Mouse (Mus musculus): Measurements from ENCODE around the gene Rfk. TPM values are rescaled to one million over a fixed set of nuclear protein-coding genes. Genes with fewer than 3 reads are reported as not detected.

Gene Rfk
- polyA plus RNA-seq (2012; rRNA removed) = 48.4 and 51.5 TPM in 2 replicates

DNA sequence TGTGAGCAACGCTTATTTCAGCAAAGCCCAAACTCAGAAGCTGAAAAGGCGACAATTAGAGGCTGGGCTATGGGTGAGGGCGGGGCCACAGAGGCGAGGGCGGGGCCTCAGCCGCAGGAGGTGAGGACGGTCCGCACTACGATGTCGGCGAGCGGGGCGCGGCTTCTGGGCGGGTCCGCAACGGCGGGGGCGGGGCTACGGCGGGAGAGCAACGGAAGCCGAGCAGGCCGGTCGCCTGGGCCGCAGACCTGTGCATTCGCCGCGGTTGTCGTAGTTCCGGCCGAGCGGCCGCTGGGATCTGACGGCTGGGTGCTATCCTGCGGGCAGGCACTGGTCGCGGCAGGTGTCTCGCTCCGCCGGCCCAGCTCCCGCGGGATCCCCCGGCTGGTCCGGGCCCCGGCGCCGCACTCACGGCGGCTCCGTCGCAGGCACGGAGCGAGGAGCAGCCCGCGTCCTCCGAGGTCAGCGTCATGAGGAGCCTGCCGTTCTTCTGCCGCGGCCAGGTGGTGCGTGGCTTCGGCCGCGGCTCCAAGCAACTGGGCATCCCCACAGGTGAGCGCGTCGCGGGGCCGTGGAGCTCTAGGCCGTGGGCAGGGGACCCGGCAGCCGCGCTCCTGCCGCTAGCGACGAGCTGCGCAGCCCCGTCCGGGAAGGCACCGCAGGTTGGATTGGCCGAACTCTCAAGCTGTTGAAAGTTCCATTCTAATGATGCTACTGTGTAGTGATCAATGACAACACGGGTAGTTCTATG is at the start of gene Rfk:
Gene Rfk (plus strand): TSS at position 203 of the 751 bp plus-strand sequence.
- peak; percentile 87 for DNase-seq (ENCODE audit: low spot score)

DNA sequence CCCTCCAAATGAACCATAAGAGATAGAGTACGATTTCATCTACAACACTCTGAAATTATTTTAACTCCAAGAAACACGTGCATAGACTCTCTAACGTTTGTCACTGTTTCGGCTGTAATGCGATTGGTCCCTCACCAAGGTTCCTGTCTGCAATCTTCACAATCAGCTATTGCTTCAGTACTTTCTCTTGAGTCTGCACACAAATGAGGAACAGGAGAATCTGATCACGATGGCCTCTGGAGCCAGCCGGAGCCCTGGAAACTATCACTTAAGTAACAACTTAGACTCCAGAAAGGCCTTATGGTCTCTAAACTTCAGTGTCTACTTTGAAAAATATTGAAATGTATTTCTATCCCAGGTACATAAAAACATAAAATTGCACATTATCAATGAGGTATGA is 49.0 kb upstream of the Rfk start:
- DNase-seq (ENCODE audit: low spot score) = no peak

DNA sequence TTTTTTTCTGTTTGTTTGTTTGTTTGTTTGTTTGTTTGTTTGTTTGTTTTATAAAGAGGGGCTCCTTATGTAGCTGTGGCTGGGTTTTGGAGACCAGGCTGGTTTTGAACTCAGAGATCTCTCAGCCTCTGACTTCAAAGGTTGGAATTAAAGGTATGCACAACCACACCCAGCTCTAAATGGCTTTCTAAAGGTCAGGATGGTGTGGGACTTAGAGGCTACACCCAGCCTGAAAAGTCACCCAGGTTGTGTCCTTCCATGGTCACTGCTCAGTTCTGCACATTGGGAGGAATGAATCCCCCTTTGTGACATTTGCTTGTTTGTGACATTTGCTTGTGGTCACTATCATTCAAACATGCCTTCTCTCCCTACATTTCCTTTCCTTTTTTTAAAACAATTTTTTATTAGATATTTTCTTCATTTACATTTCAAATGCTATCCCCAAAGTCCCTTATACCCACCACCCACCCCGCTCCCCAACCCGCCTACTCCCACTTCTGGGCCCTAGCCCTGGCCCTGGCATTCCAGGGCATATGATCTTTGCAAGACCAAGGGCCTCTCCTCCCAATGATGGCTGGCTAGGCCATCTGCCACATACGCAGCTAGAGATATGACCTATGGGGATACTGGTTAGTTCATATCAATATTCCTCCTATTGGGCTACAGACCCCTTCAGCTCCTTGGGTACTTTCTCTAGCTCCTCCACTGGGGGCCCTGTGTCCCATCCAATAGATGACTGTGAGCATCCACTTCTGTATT is 46.9 kb upstream of the Rfk start:
- no peak for DNase-seq (ENCODE audit: low spot score)

DNA sequence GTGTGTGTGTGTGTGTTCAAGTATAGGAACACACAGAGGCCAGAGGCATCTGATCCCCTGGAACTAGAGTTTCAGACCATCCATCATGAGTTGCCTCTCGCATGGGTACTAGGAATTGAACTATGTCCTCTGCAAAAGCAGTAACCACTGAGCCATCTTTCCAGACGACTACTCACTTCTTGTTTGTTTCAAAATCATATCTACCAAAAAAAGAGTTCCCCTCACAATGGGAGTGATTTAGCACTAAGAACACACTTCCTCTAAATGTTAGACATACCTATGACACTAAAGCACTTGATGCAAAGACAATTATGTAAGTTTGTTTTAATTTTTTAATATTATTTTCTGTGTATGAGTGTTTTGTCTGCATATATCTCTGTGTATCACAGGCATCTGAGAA is 46.0 kb upstream of the Rfk start:
- no peak for DNase-seq (ENCODE audit: low spot score)

DNA sequence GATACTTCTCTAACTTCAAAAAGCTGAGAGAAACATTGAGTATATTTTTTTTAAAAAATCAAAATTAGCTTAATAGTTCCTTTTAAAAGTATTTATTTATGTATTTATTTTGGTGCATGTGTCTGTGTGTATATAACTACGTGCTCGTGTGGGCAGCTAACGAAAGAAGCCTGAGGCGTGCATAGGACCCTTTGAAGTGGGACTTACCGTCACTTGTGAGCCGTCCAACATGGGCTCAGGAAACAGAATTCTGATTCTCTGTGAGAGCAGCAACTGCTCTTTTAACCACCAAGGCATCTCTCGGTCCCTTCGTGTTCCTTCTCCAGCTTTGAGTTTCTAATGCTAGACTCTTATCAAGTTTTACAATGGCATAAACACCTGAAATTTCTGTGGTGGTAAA is 40.1 kb upstream of the Rfk start:
- DNase-seq (ENCODE audit: low spot score) = no peak

DNA sequence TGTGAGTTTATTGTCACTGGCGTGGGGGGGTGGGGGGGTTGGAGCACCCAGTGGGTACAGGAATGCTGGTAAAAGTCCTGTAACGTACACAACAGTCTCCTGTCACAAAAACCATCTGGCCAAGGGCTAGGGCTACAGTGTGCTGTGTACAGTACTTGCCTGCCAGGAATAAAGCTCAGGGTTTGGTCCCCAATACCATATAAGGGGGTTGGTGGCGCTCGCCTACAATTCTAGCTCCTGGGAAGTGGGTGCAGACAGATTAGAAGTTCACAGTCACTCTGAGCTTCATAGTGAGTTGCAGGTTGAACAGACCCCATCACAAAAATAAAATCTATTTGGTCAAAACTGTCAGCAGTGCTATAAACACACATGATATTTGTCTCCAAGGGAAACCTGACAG is 39.5 kb upstream of the Rfk start:
- DNase-seq (ENCODE audit: low spot score) = no peak

DNA sequence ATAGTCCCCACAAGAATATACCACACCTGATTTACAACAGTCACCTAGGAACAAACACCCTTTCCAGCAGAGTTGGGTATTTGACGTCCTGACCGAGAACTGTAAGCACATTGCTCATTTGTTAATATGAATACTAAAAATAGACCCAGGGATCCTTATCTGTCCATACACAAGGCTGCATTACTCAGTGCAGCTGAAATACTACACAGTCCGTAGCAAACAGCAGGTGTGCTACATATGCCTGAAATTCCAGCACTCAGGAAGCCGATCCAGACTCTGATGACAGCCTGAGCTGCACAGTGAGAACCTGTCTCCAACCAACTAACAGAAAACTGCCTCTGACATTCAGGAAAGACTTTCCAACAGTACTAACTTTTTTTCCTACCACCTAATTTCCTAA is 39.0 kb upstream of the Rfk start:
- no peak for DNase-seq (ENCODE audit: low spot score)

DNA sequence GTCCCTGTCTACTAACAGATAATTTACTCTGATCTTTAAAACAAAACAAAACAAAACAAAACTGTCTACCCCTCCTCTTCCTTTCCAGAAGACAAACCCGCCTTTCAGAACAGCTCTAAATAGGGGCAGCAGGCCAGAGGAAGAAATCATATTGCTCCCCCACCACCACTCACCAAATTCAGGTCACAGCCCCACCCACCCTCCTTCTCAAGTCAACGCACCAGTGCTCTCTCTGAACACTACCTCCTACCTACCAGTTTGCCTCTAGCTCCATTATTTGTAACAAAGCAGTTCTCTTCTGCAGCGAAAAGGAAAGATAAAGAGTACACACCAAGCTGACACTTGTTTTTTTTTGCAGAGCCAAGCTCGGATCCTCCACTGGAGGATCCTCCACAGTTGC is 38.5 kb upstream of the Rfk start:
- no peak for DNase-seq (ENCODE audit: low spot score)

DNA sequence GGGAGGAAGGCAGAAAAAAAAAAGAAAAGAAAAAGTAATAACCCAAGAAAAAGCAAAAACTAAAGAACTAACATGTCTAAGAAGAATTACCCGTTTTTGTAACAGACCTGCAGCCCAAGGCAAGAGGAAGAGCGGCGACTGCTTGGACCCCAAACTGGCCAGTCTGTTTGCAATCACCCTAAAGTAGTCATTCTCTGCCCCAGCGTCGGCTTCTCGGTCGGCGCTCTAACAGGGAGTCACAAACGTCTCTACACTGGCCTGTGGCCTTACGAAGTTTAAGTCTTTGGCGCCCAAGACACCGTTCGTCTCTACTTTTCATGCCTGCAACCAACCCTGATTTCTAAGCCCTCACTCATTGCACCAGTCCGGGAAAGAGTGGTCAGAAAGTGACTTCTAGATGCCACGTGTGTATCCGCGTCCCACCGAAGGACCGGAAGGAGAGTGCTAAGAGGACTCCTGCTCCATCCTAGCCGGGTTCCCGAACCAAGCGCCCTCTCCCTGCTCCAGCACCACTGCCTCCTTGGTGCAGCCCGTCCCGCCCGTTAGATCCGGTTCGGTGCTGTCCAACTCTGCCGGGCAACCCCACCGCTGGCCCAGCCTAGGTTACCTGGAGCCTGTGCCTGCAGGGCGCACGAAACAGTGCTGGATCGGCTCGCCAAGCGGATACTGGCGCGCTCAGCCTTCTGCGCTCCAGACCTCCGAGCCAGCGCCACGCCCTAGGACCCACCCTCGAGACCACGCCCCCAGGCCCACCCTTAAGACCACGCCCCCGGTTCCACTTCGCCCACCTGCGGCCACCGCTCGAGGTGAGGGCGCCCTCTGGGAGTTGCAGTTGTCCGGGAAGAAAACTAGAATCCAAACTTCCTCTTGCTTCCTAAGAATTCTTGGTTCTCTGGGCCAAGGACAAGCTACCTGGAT is 37.6 kb upstream of the Rfk start:
- DNase-seq (ENCODE audit: low spot score) = peak; percentile 61

DNA sequence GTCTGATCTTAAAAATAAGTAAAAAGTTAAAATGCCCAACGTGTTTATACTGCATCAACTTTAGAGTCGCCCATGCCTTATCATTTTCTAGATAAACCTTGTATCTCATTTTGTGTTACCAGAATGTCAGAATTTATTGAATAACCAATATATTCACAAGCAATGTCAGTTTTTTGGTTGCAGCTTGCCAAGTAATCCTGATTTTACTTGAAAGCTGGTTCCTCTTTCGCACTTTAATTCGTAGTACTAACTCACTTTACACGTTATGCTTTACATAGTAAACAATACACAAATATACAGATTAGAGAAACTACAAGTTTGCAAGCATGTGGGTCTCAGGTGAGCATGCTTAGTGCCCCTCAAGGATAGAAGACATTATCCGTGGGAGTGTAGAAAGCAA is 36.9 kb upstream of the Rfk start:
- DNase-seq (ENCODE audit: low spot score) = no peak

DNA sequence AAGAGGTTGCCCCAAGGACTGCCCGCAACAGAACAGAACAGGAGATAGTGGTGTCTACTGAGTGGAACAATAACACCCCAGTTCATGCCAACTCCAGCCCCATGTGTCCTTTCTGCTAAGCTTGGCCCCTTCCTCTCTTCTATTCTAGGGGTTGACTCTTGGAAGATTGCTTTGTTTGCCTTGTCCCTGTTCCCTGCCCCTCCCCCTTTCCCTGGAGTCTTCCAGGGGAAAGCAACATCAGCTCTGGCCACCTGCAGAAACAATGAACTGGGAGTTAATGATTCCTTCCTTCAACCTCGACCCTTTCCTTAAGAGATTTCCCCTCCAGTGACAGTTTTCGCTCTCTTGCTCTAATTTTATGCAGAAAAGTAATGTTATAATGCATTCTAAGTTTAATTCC is 36.5 kb upstream of the Rfk start:
- no peak for DNase-seq (ENCODE audit: low spot score)

DNA sequence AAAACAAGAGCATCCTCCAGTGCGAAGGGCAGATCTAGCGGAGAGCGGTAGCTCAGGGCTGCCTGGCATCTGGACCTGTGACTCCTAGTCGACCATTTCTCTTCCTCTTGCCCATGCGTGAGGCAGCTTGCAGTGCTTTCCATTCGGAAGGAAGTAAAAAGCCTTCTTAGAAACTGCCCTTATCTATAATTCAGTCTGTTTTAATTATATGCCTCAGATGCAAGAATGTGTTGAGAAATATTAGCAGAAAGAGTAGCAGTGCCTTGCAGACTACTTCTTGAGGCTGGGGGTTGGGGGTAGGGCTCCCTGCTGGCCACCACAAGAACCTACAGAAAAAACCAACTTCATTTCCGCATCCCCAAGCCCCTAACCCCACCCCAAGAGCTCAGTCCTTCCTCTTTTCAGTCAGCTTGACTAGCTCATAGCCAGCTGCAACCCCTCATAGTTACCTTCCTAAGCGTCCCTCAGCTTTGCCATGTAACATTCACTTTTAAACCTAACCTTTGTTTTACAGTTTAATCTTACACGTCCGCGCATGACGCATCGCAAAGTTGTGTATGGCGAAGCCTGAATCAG is 34.4 kb upstream of the Rfk start:
- DNase-seq (ENCODE audit: low spot score) = no peak

DNA sequence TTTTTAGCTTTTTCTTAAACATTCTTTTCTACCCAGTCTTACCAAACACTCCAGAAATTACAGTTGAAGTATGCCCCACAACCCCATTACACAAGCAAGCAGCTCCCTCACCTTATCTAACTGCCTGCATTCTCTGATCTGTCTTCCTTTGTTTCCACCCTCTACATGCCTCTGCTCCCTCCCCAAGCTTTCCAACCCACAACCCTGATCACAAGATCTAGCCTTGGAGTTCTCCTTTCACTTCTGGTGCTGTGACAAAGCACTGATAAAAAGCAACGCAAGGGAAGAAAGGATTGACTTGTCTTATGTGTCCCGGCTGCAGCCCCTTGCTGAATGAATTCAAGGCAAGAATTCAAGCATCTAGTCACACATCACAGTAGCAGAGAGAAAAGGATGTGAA is 32.7 kb upstream of the Rfk start:
- DNase-seq (ENCODE audit: low spot score) = no peak

DNA sequence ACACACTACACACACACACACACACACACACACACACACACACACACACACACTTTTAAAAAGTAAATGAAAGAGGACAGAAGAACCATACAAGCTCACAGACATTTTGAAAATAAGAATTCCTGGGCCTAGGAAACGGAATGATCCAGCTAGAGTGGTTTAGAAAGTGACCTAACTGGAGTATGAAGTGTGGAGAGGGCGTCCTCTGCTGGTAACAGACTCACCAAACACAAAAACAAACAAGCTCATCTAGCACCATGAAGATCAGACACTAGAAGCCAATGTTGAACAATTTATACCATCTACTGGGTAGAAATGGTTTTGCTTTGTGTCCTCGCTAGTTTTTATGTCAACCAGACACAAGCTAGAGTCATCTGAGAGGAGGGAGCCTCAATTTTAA is 29.1 kb upstream of the Rfk start:
- DNase-seq (ENCODE audit: low spot score) = no peak

DNA sequence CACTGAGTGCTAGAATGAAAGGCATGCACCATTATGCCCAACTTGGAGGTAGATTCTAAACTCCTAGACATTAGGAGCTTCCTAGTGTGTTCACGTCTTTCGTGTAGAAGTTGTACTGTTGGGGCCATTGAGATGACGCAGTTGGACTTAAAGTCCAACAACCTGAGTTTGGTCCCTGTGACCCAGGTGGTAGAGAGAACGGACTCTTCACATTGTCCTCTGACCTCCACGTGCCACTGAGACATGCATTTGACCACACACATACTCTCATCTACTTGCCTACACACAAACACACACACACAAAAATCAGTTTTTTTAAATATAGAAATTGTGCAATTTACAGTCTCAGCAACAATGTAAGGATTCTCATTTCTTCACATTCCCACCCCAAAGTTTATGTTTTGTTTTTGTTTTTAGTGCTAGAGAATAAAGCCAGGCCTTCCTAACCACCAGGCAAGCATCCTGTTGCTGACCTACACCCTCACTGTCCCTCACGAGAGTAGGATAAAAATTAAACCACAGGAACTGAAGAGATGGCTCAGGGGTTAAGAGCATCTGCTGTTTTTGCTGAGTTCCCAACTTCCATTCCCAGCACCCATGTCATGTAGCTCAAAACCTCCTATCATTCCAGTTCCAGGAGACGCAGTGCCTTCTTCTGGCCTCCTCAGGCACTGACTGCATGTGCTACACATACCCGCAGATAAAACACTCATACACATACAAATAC is 27.3 kb upstream of the Rfk start:
- no peak for DNase-seq (ENCODE audit: low spot score)

DNA sequence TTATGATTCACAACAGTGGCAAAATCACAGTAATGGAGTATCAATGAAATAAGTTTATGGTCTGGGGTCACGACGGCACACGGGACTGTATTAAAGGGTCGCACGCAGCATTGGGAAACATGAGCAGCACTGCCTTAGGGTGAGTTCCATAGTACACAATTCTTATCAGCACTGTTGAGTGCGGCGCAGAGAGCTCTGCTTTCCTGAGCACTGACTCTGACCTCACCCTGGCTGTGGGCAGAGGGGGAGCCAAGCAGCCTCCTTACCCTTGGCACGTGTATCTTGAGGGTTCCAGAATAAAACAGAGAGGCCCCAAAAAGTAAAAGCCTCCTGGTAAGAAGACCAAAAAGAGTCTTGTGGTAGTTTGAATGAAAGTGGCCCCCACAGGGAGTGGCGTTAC is 25.3 kb upstream of the Rfk start:
- DNase-seq (ENCODE audit: low spot score) = no peak

DNA sequence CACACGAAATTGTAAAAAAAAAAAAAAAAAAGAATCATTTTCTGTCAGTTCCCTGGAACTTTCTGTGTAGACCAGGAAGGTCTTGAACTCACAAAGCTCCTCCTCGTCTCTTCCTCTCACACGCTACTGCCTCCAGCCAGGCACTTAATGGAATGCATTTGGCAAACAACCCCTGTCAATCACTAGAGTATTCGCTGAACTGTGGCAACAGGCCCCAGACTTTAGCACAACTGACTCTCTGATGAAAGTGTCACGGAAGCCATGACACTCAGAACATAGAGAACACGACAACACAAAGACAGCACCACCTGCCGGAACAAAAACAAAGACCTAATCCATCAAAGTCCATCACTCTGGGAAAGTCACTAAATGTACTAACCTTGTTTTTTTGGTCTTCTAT is 24.3 kb upstream of the Rfk start:
- no peak for DNase-seq (ENCODE audit: low spot score)

DNA sequence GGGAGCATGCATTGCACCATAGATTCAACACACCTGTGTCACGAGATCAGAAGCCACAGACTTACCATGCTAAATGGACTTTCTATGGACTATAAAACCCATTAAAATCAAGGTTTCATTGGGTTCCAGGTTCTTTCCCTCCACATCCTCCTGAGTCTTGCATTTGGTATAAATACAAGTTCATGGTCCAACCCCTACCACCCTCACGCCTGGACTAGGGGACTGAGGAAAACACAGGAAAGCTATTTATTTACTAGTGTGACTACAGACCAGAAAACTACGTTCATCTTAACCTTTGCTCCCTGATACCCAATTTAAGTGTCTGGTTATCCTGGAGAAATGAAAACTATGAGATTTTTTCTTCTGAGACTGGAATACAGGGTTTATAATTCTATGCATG is 21.1 kb upstream of the Rfk start, which contains the start of gene Gcnt1:
Gene Gcnt1 (minus strand): TSS at position 144 of the 400 bp plus-strand sequence.
- DNase-seq (ENCODE audit: low spot score) = no peak

DNA sequence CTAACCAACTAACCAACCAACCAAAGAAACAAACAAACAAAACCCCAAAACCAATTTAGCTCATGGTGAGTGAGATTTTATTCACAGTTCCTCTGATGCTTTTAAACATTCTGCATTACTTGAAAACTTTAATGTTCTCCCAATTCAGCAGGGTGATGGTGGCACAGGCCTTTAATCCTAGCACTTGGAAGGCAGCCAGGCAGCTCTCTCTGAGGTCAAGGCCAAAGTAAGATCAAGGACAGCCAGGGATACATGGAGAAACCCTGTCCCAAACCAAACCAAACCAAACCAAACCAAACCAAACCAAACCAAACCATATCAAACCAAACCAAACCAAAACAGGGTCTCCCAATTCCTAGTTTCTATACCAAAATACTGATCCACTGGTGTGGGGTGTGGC is 15.0 kb upstream of the Rfk start:
- DNase-seq (ENCODE audit: low spot score) = no peak

DNA sequence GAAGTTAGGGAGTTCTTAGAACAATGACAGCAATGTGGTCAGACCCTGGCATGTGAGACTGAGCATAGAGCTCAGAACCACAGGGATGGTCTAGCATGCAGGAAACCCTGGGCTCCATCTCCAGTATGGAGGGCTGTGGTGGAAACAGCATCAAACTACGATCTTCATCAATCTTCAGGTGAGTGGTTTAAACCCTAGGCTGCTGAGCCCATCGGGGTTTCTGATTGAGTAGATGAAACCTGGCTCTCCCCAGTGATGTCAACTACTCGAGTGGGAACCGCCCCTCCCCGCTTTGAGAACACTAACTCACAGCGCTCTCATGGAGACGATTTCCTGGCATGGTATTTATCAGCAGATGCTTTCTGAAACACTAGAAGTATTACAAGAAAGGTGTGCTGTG is 13.3 kb upstream of the Rfk start:
- DNase-seq (ENCODE audit: low spot score) = no peak

DNA sequence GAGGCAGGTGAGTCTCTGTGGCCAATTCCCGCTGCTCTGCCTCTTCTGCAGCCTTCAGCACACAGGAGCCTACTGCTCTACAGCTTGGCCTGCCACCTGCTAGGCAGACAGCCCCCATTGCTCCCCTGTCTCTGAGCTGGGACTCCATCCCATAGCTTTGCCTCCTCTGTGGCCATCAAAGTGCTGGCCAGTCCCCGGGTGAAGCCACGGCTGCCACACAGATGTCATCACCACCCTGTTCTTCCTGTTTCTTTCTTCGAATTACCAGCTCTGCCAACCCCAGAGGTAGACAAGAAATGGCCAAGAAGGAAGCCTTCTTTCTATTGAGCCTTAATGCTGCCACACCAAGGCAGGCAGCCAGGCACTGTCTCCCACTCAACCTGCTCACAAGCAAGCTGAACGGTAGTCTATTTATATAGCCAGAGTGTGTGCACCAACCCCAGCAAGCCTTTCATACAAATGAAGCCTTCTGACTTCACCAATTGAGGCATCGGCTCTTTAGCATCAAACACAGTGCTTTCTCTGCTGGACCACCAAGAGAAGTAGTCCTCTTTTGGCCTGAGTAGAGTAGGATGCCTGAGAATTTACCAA is 10.9 kb upstream of the Rfk start:
- DNase-seq (ENCODE audit: low spot score) = no peak

All from urinary bladder, adult 2 months (tissue).